Mouse (Mus musculus) layer of hippocampus, adult 2 months (tissue): ENCODE data around the gene Ankrd66. TPM values are rescaled to one million over a fixed set of nuclear protein-coding genes. Genes with fewer than 3 reads are reported as not detected.

Source experiments
- DNase-seq, 2 experiments: peaks; one replicate each; pipeline ENCODE4 v3.0.0; 2022; ENCODE audit warnings: low spot score in 2 of 2
- H3K27ac ChIP-seq: fragments of 200-600 bp; 2 replicates; pipeline ENCODE4 v1.8.1; 2022
- H3K4me3 ChIP-seq: fragments of 200-600 bp; 2 replicates; pipeline ENCODE4 v1.8.1; 2022; ENCODE audit warnings: mild to moderate bottlenecking
- CTCF ChIP-seq: fragments of 200-600 bp; conservative IDR thresholded peaks from 2 replicates; pipeline ENCODE4 v1.8.1; 2022; ENCODE audit warnings: antibody characterized with exemption, mild to moderate bottlenecking, moderate library complexity
- total RNA-seq, 2 experiments: library from RNA; stranded (reverse); gene quantifications; 2 replicates each; pipeline ENCODE4 v1.2.3; 2021

The Ankrd66 gene
- total RNA-seq, 2 experiments from 2014 or later: 0.37 to 0.38 TPM

GRCm38 (mm10) chr17:43485982-43486381 lies 57.5 kb downstream of the Ankrd66 start:
- TF ChIP-seq CTCF: no peak
- H3K27ac ChIP-seq: no peak overlapping the region
- no peak overlapping the region for H3K4me3 ChIP-seq
- DNase-seq: no peak

Other genes starting within 250 kb of the Ankrd66 start
- 10 to 100 TPM; 29.7 to 30.9 TPM for gene Adgrf5, start 183.2 kb downstream of the Ankrd66 start, total RNA-seq
- not detected for gene Mep1a, start 40.8 kb downstream of the Ankrd66 start, total RNA-seq
- 100 to 1,000 TPM; 106 to 116 TPM for gene Pla2g7, start 24.5 kb upstream of the Ankrd66 start, total RNA-seq
- 1 to 10 TPM in 1 of 2 experiments, under 1 TPM in 1; 0.36 to 1.0 TPM for gene Tdrd6, start 86.7 kb upstream of the Ankrd66 start, total RNA-seq
- 10 to 100 TPM; 38.0 to 42.9 TPM for gene Slc25a27, start 123.6 kb upstream of the Ankrd66 start, total RNA-seq
- gene Cyp39a1, start 123.8 kb upstream of the Ankrd66 start, total RNA-seq: 1 to 10 TPM in 1 of 2 experiments, under 1 TPM in 1; 0.79 to 1.1 TPM